Mouse (Mus musculus) intestine, postnatal 0 days (tissue): ENCODE results near the gene Hint1. TPM values are rescaled to one million over a fixed set of nuclear protein-coding genes. Genes with fewer than 3 reads are reported as not detected.

ENCODE experiments used
- ATAC-seq: fragments of 200-750 bp; cut with Nextera tagmentation; 2 replicates; pipeline ENCODE4 v1.8.0; 2017; ENCODE audit warnings: mild to moderate bottlenecking, moderate TSS enrichment, moderate library complexity
- H3K27ac ChIP-seq: fragments of 300-500 bp; sonication (generic); 2 replicates; pipeline ENCODE4 v1.5.1; 2014; ENCODE audit warnings: mild to moderate bottlenecking, low read depth, low read length, moderate library complexity
- H3K27me3 ChIP-seq: fragments of 300-500 bp; sonication (generic); replicated peaks from 2 replicates; pipeline ENCODE4 v1.6.1; 2014; ENCODE audit warnings: low read length, mixed read lengths; ENCODE audit not compliant: control insufficient read depth, insufficient read depth
- H3K36me3 ChIP-seq: fragments of 300-500 bp; sonication (generic); 2 replicates; pipeline ENCODE4 v1.6.1; 2014; ENCODE audit warnings: mild to moderate bottlenecking, moderate library complexity; ENCODE audit not compliant: control insufficient read depth, insufficient read depth
- H3K4me1 ChIP-seq: fragments of 300-500 bp; sonication (generic); replicated peaks from 2 replicates; pipeline ENCODE4 v1.6.1; 2014; ENCODE audit warnings: antibody characterized with exemption, low read length, mixed read lengths; ENCODE audit not compliant: control insufficient read depth, insufficient read depth
- H3K4me2 ChIP-seq: fragments of 300-500 bp; sonication (generic); replicated peaks from 2 replicates; pipeline ENCODE4 v1.6.1; 2014; ENCODE audit warnings: low read depth, mild to moderate bottlenecking, moderate library complexity
- H3K4me3 ChIP-seq: fragments of 300-500 bp; sonication (generic); 2 replicates; pipeline ENCODE4 v1.5.1; 2014; ENCODE audit warnings: low read depth, low read length
- H3K9ac ChIP-seq: fragments of 300-500 bp; sonication (generic); 2 replicates; pipeline ENCODE4 v1.6.1; 2014; ENCODE audit warnings: mild to moderate bottlenecking, low read depth, low read length
- H3K9me3 ChIP-seq: fragments of 300-500 bp; sonication (generic); 2 replicates; pipeline ENCODE4 v1.6.1; 2016; ENCODE audit warnings: mixed run types; ENCODE audit not compliant: control insufficient read depth
- CTCF ChIP-seq: sonication (generic); IDR thresholded peaks from 2 replicates; pipeline ENCODE4 v1.5.1; 2016; ENCODE audit warnings: low read depth, mild to moderate bottlenecking, control low read depth, antibody characterized with exemption, moderate library complexity
- WGBS: fragments of 180-500 bp; shearing (Covaris S2); extraction: QIAGEN DNeasy Blood & Tissue Kit; methylation state at CpG from one replicate; pipeline ENCODE4 v1.1.7; 2014; 5-methylcytosine and 5-hydroxymethylcytosine counted together
- polyA plus RNA-seq: library from polyadenylated mRNA; unstranded; fragments of >200 nt; fragmentation: Nextera tagmentation; extraction: Ambion mirVana; gene quantifications from 2 replicates; pipeline ENCODE4 v1.2.1, GENCODE M21; 2015

The Hint1 gene
- polyA plus RNA-seq, 1 experiment from 2014 or later = 1,016 TPM

- no peak for TF ChIP-seq CTCF
- H3K27me3 ChIP-seq = no peaks in the 10 kb centered on the region
- H3K27ac ChIP-seq = no peak overlapping the region
- 79% methylated on average over 3 of the region's 3 CpGs for WGBS
- H3K4me2 ChIP-seq = peak overlapping the region; percentile 74
- H3K4me3 ChIP-seq = peak overlapping the region; percentile 88; the same call in 1 of the 2 replicates
- H3K9ac ChIP-seq = no peak overlapping the region
- no peaks in the 10 kb centered on the region for H3K4me1 ChIP-seq
- no peaks in the 10 kb centered on the region for H3K9me3 ChIP-seq
- peaks cover 24% of the 10 kb centered on the region; the same call in 1 of the 2 replicates for H3K36me3 ChIP-seq
- no peak for ATAC-seq
Measured at GRCm38 (mm10) chr11:54867903-54868434, 1.8 kb downstream of the Hint1 start.

DNA sequence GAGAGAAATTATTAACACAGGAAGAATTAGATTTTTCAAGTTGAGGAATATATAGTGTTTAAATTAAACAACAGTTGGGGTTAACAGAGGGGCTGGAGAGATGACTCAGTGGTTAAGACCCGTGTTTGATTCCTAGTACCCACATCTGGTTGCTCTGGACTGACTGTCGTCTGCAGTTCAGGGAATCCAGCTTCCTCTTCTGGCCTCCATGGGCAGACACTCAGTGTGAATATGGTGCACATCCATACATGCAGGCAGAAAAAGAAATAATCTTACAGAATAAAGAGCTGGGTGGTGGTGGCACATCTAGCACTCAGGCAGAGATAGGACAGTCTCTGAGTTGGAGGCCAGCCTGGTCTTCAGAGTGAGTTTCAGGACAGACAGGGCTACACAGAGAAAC lies 2.3 kb downstream of the Hint1 start:
- no peak overlapping the region for H3K9ac ChIP-seq
- no peaks in the 10 kb centered on the region for H3K4me1 ChIP-seq
- ATAC-seq = no peak
- H3K27me3 ChIP-seq = no peaks in the 10 kb centered on the region
- TF ChIP-seq CTCF = no peak
- H3K9me3 ChIP-seq = no peaks in the 10 kb centered on the region
- H3K27ac ChIP-seq = no peak overlapping the region
- no peak overlapping the region; the same call in 1 of the 2 replicates for H3K4me2 ChIP-seq
- 51% methylated on average over 2 of the region's 2 CpGs for WGBS
- peaks cover 28% of the 10 kb centered on the region; the same call in 1 of the 2 replicates for H3K36me3 ChIP-seq
- no peak overlapping the region for H3K4me3 ChIP-seq

DNA sequence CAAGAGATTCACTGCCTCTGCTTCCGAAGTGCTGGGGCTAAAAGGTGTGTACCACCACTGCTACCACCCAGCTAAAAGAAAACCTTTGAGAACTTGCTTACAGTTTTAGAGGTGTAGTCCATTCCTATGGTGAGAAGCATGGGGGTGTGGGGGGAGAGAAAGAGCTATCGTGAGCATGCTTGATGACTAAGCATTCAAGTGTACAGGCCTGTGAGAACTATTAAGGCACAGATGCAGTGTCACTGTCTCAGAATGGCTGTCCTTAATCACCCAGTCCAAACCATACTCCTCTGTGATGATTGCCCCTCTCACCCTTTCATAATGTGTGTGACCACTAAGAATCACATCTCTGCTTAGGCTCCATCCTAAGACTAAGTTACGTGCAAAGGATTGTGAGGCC lies 3.1 kb downstream of the Hint1 start:
- Histone ChIP-seq H3K27ac (no peak overlapping the region), H3K27me3 (no peaks in the 10 kb centered on the region), H3K4me1 (no peaks in the 10 kb centered on the region), H3K4me2 (no peak overlapping the region), H3K36me3 (peaks cover 37% of the 10 kb centered on the region), H3K4me3 (no peak overlapping the region), H3K9ac (no peak overlapping the region), H3K9me3 (no peaks in the 10 kb centered on the region)
- WGBS = 72% methylated on average over 3 of the region's 3 CpGs
- no peak for ATAC-seq
- no peak for TF ChIP-seq CTCF

GRCm38 (mm10) chr11:54871831-54872537 lies 5.8 kb downstream of the Hint1 start:
- Histone ChIP-seq H3K4me1 (no peaks in the 10 kb centered on the region), H3K9me3 (no peaks in the 10 kb centered on the region), H3K27ac (no peak overlapping the region), H3K9ac (no peak overlapping the region), H3K4me2 (no peak overlapping the region), H3K4me3 (no peak overlapping the region), H3K27me3 (no peaks in the 10 kb centered on the region), H3K36me3 (peaks cover 39% of the 10 kb centered on the region)
- no peak for TF ChIP-seq CTCF
- WGBS = 75% methylated on average over 7 of the region's 7 CpGs
- ATAC-seq = no peak

- Histone ChIP-seq H3K9me3 (no peaks in the 10 kb centered on the region), H3K4me1 (no peaks in the 10 kb centered on the region), H3K4me3 (no peak overlapping the region), H3K27me3 (no peaks in the 10 kb centered on the region), H3K27ac (no peak overlapping the region), H3K36me3 (peaks cover 29% of the 10 kb centered on the region), H3K9ac (no peak overlapping the region), H3K4me2 (no peak overlapping the region)
- TF ChIP-seq CTCF = no peak
- ATAC-seq = no peak
- WGBS = 87% methylated on average over 5 of the region's 5 CpGs
Measured at GRCm38 (mm10) chr11:54876031-54876430, 9.8 kb downstream of the Hint1 start.

- H3K27me3 ChIP-seq = no peaks in the 10 kb centered on the region
- no peak overlapping the region for H3K4me2 ChIP-seq
- 76% methylated on average over 6 of the region's 6 CpGs for WGBS
- TF ChIP-seq CTCF = no peak
- H3K4me1 ChIP-seq = no peaks in the 10 kb centered on the region
- no peak overlapping the region for H3K4me3 ChIP-seq
- H3K36me3 ChIP-seq = peaks cover 6% of the 10 kb centered on the region
- H3K9me3 ChIP-seq = no peaks in the 10 kb centered on the region
- no peak for ATAC-seq
- H3K27ac ChIP-seq = no peak overlapping the region
- H3K9ac ChIP-seq = no peak overlapping the region
Measured at GRCm38 (mm10) chr11:54878893-54879292, 12.7 kb downstream of the Hint1 start.
